Mouse (Mus musculus) neural tube, embryonic 11.5 days (tissue): ENCODE data around the gene Tmem150b. TPM values are rescaled to one million over a fixed set of nuclear protein-coding genes. Genes with fewer than 3 reads are reported as not detected.

Experiments used
- ATAC-seq: fragments of 200-750 bp; cut with Nextera tagmentation; 2 replicates; pipeline ENCODE4 v1.8.0; 2017; ENCODE audit warnings: moderate number of reproducible peaks, mild to moderate bottlenecking, moderate TSS enrichment, moderate library complexity; ENCODE audit not compliant: insufficient read depth, low FRiP score, low TSS enrichment
- DNase-seq: peaks from one replicate; pipeline ENCODE4 v3.0.0-alpha.2; 2015; ENCODE audit warnings: low spot score
- H3K27ac ChIP-seq: fragments of 300-500 bp; sonication (generic); 2 replicates; pipeline ENCODE4 v1.5.1; 2014; ENCODE audit warnings: low read depth, mild to moderate bottlenecking, low read length
- H3K27me3 ChIP-seq: fragments of 300-500 bp; sonication (generic); 2 replicates; pipeline ENCODE4 v1.6.1; 2014; ENCODE audit warnings: mild to moderate bottlenecking, low read length, mixed read lengths; ENCODE audit not compliant: control insufficient read depth, insufficient read depth
- H3K36me3 ChIP-seq: fragments of 300-500 bp; sonication (generic); 2 replicates; pipeline ENCODE4 v1.6.1; 2014; ENCODE audit warnings: mild to moderate bottlenecking, low read length, moderate library complexity, mixed read lengths; ENCODE audit not compliant: control insufficient read depth, insufficient read depth
- H3K4me1 ChIP-seq: fragments of 300-500 bp; sonication (generic); 2 replicates; pipeline ENCODE4 v1.6.1; 2014; ENCODE audit warnings: low read length, mixed read lengths; ENCODE audit not compliant: control insufficient read depth, insufficient read depth
- H3K4me2 ChIP-seq: fragments of 300-500 bp; sonication (generic); 2 replicates; pipeline ENCODE4 v1.6.1; 2014; ENCODE audit warnings: low read depth, mild to moderate bottlenecking, moderate library complexity
- H3K4me3 ChIP-seq: fragments of 300-500 bp; sonication (generic); 2 replicates; pipeline ENCODE4 v1.5.1; 2014; ENCODE audit warnings: low read depth, low read length
- H3K9ac ChIP-seq: fragments of 300-500 bp; sonication (generic); 2 replicates; pipeline ENCODE4 v1.6.1; 2014; ENCODE audit warnings: mild to moderate bottlenecking, low read length
- H3K9me3 ChIP-seq: fragments of 300-500 bp; sonication (generic); 2 replicates; pipeline ENCODE4 v1.6.1; 2016; ENCODE audit warnings: low read length; ENCODE audit not compliant: control insufficient read depth
- WGBS: fragments of 180-500 bp; shearing (Covaris S2); extraction: QIAGEN DNeasy Blood & Tissue Kit; methylation state at CpG from one replicate; pipeline ENCODE4 v1.1.7; 2014; 5-methylcytosine and 5-hydroxymethylcytosine counted together
- polyA plus RNA-seq: library from polyadenylated mRNA; unstranded; fragments of >200 nt; fragmentation: Nextera tagmentation; extraction: Ambion mirVana; gene quantifications from 2 replicates; pipeline ENCODE4 v1.2.1, GENCODE M21; 2014

Tmem150b gene
- 0.17 TPM in 1 of 2 replicates, not detected in the other for polyA plus RNA-seq

DNA sequence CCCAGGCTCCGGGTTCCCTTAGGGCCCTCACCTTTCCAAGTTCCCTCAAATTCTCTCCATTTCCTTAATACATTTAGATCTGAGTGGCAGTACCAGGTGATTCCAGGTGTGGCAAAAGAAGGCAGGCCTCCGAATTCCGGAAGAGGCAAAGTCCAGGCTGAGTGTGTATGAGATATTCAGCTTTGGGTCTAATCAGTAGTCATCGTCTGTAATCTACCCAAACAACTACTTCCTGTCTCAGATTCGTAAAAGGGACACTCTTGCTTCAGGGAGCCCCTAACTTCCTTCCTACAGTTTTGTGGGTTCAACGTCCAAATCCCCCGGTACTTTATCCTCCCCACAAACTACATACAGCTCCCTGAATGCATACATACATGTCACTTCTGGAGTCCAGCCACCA lies at the start of gene Tmem150b:
TSS of gene Tmem150b (minus strand) at position 81 of the 400 bp plus-strand sequence.
- ATAC-seq (no peak), DNase-seq (no peak)
- no peaks in the 10 kb centered on the region for H3K4me1 ChIP-seq
- no peaks in the 10 kb centered on the region for H3K9me3 ChIP-seq
- WGBS, result 83% methylated on average over 7 of the region's 7 CpGs
- H3K4me2 ChIP-seq, result no peak within 1 kb of the TSS
- no peaks in the 10 kb centered on the region for H3K27me3 ChIP-seq
- no peak within 1 kb of the TSS for H3K9ac ChIP-seq
- no peak within 1 kb of the TSS for H3K27ac ChIP-seq
- no peaks in the 10 kb centered on the region for H3K36me3 ChIP-seq
- no peak within 1 kb of the TSS for H3K4me3 ChIP-seq

DNA sequence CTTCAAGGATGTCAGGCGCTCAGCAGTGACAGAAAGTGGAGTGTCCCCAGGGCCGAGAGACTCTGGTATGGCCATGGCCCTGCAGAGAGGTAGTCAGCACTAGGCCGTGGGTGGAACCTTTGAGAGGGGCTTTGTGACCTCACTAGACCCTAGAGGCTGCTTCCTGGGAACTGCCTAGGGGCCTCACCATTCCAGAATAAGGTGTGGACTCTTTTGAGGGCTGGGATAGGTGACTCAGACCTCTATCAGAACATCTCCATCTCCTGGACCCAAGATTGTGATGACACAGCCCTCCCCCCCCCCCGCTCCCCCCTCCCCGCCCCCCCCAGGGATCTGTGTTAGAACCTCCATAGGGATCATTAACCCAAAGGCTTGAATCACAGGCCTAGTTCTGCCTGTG lies 46.2 kb upstream of the Tmem150b start, which contains the start of gene Fam71e2:
TSS of gene Fam71e2 (minus strand) at position 101 of the 400 bp plus-strand sequence.
- no peaks in the 10 kb centered on the region for H3K36me3 ChIP-seq
- no peaks in the 10 kb centered on the region for H3K4me1 ChIP-seq
- no peak within 1 kb of the TSS for H3K9ac ChIP-seq
- H3K4me3 ChIP-seq, result no peak within 1 kb of the TSS
- H3K27me3 ChIP-seq, result peaks cover 10% of the 10 kb centered on the region
- H3K27ac ChIP-seq, result no peak within 1 kb of the TSS
- WGBS, result 79% methylated on average over 3 of the region's 5 CpGs
- ATAC-seq (no peak), DNase-seq (no peak)
- H3K4me2 ChIP-seq, result no peak within 1 kb of the TSS
- H3K9me3 ChIP-seq, result no peaks in the 10 kb centered on the region

DNA sequence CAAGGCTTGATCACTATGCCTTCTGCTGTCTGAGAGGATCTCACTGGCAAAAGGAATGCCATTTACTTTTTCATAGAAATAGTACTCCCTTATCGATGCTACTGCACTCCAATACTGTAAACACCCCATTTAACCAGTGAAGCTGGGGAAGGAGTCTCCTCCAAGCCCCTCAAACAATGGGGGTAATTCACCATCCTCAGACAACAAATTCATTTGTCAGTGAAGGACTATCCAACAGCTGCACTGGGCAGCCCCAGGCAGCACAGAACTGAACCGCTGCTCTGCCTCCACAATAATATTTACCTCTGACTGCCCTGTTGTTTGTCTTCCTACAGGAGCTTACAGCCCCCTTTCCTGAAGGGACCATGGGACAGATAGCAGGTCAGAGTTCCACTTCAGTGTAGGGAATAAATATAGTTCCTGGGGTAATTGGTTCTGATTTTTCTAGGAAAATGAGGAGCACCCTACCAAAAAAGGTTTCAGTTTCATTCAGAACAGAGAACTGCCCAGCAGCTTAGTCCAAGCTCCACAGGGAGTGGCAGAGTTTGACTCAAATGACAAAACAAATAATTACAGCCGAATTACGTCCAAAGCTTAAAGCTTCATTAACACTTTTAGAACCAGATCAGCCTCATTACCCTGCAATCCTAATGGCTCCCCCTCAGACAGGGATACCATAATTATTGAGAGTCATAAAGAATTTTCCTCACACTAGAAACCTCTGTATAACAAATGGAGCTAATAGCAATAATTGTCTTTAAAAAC lies 40.1 kb upstream of the Tmem150b start:
- WGBS, result 13% methylated on average over 4 of the region's 4 CpGs
- DNase-seq (no peak), ATAC-seq (no peak)
- Histone ChIP-seq H3K9ac (no peak overlapping the region), H3K27me3 (no peaks in the 10 kb centered on the region), H3K27ac (no peak overlapping the region), H3K4me1 (0 out of 2 replicates have a peak, but pooled peaks cover 3% of the 10 kb centered on the region), H3K9me3 (no peaks in the 10 kb centered on the region), H3K36me3 (no peaks in the 10 kb centered on the region), H3K4me3 (no peak overlapping the region), H3K4me2 (no peak overlapping the region)

DNA sequence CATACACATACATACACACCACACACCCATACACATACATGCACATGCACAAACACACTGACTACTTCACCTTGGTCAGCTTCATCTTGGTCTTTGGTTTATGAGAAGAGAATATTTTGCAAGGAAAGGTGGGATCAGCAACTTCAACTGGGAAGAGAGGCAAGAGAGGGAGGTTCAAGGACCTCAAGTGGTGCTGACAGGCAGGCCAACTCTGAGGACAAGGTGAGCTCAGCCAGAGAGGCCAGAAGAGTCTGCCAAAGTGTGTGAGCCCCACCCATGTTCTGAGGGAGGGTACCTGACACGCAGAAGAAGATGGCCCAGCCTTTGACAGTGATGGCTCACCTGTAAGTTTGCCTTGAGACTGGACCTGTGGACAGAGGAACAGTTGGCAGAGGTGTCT lies 34.6 kb upstream of the Tmem150b start:
- Histone ChIP-seq H3K4me3 (no peak overlapping the region), H3K27me3 (no peaks in the 10 kb centered on the region), H3K9ac (no peak overlapping the region), H3K9me3 (no peaks in the 10 kb centered on the region), H3K36me3 (no peaks in the 10 kb centered on the region), H3K27ac (no peak overlapping the region), H3K4me2 (no peak overlapping the region), H3K4me1 (no peaks in the 10 kb centered on the region)
- ATAC-seq, result no peak
- WGBS, result 63% methylated on average over 1 of the region's 1 CpGs
- DNase-seq, result no peak

DNA sequence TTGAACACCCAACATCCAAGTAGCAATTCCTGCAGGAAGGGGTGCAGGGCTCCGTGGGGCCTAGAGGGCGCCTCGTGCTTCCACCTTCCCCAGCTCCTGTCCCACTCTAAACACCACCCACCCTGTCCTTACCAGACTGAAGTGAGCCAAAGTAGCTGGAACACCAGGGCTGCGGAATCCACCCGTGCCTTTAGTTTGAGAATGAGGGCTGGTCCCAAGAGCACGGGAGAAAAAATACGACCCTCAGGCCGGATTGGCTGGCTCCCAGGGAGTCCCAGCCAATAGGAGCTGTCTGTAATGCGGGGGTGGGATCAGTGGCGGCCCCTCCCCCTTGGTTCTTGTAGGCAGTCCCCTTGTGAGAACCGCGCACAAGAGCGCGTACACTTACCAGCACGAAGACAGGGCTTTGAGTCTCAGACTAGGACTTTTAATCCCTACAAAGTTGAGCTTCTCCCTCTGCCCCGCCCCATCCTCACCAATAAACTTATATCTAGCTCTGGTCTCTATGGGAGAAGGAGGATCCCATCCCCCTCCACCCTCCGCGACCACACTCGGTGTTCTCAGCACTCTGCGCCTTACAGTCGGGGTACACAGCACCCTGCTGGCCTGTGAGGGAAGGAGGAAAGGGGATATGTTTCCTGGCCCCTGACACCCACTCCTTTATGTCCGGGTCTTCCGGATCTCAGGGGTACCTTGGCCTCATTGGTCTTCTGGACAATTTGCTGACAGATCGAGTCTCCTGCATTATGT lies 27.9 kb upstream of the Tmem150b start, which contains the start of gene Cox6b2:
TSS of gene Cox6b2 (minus strand) at position 274 of the 750 bp plus-strand sequence.
- peaks cover 7% of the 10 kb centered on the region for H3K4me1 ChIP-seq
- H3K27me3 ChIP-seq, result no peaks in the 10 kb centered on the region
- no peaks in the 10 kb centered on the region; the same call in 1 of the 2 replicates for H3K36me3 ChIP-seq
- H3K4me3 ChIP-seq, result peak within 1 kb of the TSS; percentile 31
- no peaks in the 10 kb centered on the region for H3K9me3 ChIP-seq
- peak within 1 kb of the TSS; percentile 39 for H3K4me2 ChIP-seq
- ATAC-seq (peak; percentile 95), DNase-seq (peak; percentile 89)
- H3K9ac ChIP-seq, result peak within 1 kb of the TSS; percentile 35; the same call in 1 of the 2 replicates
- no peak within 1 kb of the TSS for H3K27ac ChIP-seq
- 2% methylated on average over 24 of the region's 24 CpGs for WGBS

DNA sequence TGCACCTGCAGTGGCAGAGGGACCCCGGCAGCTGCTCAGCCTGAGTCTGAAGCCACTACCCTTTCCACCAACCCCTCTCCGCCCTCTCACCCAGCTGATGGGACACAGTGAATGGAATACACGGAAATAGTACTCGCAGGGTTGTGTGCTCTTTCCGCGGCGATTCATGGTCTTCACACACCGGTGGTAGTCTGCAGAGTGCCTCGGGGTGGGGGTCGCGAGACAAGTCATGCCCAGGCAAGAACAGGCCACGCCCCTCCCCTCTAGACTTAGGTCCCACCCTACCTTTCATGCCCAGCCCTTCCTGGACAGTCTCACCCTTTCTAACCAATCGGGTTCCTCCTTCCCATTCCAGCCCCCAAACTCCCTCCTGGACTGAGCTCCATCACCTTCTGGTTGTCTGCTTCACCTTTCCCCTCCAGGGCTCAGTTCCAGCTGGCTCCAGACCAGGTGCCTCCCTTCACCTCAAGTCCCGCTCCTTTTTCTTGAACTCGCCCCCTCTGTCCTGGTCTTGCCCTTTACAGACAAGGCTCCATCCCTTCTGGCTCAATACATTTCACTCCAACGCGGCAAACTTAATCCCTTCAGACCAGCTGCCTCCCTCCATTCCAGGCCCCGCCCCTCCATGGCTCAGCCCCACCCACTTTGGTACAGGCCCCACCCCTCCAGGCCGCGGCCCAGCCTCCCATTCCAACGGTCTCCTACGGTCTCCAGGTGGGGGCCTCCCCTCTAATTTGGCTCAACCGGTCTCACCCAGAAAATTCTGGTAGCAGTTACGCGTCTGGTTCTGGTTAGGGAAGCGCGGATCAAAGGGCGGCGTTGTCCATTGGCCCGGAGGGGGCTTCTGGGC lies 27.1 kb upstream of the Tmem150b start:
- 3% methylated on average over 30 of the region's 30 CpGs for WGBS
- H3K9ac ChIP-seq, result no peak overlapping the region
- H3K9me3 ChIP-seq, result no peaks in the 10 kb centered on the region
- H3K27ac ChIP-seq, result no peak overlapping the region
- H3K4me1 ChIP-seq, result peaks cover 7% of the 10 kb centered on the region
- no peaks in the 10 kb centered on the region; the same call in 1 of the 2 replicates for H3K36me3 ChIP-seq
- peak; percentile 69 for ATAC-seq
- H3K4me2 ChIP-seq, result peak overlapping the region; percentile 39
- H3K27me3 ChIP-seq, result no peaks in the 10 kb centered on the region
- peak; percentile 69 for DNase-seq
- peak overlapping the region; percentile 31 for H3K4me3 ChIP-seq

DNA sequence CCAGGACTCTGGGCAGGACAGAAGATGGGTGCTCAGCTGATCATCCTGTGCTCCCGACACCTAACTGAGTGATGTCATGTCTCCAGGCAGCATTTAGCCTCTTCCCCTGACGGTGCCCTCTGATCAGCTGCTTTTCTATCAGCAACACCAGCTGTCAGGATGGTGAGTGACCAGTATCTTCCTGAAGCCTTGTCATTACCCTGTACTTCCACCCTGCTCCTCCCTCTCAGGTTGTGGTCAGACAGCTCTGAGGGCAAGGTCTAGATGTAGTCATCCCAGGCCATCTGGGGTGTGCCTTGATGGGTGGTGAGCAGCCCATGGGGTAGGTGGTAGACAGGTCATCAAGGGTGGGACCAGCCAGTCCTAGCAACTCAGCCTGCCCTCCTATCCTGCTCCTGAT lies 24.1 kb upstream of the Tmem150b start:
- no peak overlapping the region for H3K27ac ChIP-seq
- no peak overlapping the region for H3K9ac ChIP-seq
- H3K4me3 ChIP-seq, result no peak overlapping the region
- DNase-seq, result no peak
- H3K36me3 ChIP-seq, result peaks cover 2% of the 10 kb centered on the region
- no peak for ATAC-seq
- peaks cover 7% of the 10 kb centered on the region for H3K4me1 ChIP-seq
- WGBS, result 83% methylated on average over 2 of the region's 2 CpGs
- no peak overlapping the region for H3K4me2 ChIP-seq
- H3K9me3 ChIP-seq, result no peaks in the 10 kb centered on the region
- no peaks in the 10 kb centered on the region for H3K27me3 ChIP-seq

DNA sequence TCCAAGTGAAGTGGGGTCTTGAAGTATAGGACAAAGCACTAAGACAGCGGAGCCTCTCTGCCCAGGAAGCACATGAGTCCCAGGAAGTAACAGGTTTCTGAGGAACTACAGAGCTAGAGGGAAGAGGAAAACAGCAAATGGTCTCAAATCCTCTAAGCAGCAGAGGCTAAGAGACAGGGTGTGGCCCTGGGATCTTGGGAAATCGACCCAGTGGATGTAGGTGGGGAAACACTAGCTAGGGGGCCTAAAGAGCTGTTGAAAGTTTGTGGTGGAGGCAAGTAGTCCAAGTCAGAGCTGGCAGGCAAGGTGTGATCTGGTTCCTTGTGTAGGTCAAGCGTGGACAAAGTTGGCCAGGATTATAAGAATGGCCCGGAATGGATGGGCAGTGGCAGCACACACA lies 23.3 kb upstream of the Tmem150b start:
- Histone ChIP-seq H3K9me3 (no peaks in the 10 kb centered on the region), H3K4me1 (peaks cover 7% of the 10 kb centered on the region), H3K27ac (no peak overlapping the region), H3K4me3 (no peak overlapping the region), H3K9ac (no peak overlapping the region), H3K27me3 (no peaks in the 10 kb centered on the region), H3K36me3 (peaks cover 2% of the 10 kb centered on the region), H3K4me2 (no peak overlapping the region)
- ATAC-seq (no peak), DNase-seq (no peak)
- WGBS, result 77% methylated on average over 4 of the region's 4 CpGs
